Mouse (Mus musculus) spleen, postnatal 36 days (tissue): Measurements from ENCODE around the gene Prim2.

Experiments used
- DNase-seq, 2 experiments: peaks; one replicate each; pipeline ENCODE4 v3.0.0; 2022; ENCODE audit warnings: low spot score in 2 of 2, mixed read lengths in 1 of 2

Prim2 gene

GRCm38 (mm10) chr1:33541708-33542107 is 127.9 kb downstream of the Prim2 start:
- DNase-seq: no peak

- DNase-seq: no peak
Measured at GRCm38 (mm10) chr1:33537948-33538347, 131.6 kb downstream of the Prim2 start.

- no peak for DNase-seq
Measured at GRCm38 (mm10) chr1:33536272-33537004, 133.2 kb downstream of the Prim2 start.

- no peak for DNase-seq
Measured at GRCm38 (mm10) chr1:33535140-33535686, 134.4 kb downstream of the Prim2 start.

- DNase-seq: no peak
Measured at GRCm38 (mm10) chr1:33531860-33532259, 137.7 kb downstream of the Prim2 start.

GRCm38 (mm10) chr1:33531097-33531856 is 138.3 kb downstream of the Prim2 start:
- no peak for DNase-seq

- DNase-seq: no peak
Measured at GRCm38 (mm10) chr1:33530491-33530890, 139.1 kb downstream of the Prim2 start.

- no peak for DNase-seq
Measured at GRCm38 (mm10) chr1:33529543-33530232, 139.9 kb downstream of the Prim2 start.

- no peak for DNase-seq
Measured at GRCm38 (mm10) chr1:33527352-33527863, 142.2 kb downstream of the Prim2 start.

GRCm38 (mm10) chr1:33523223-33523622 is 146.4 kb downstream of the Prim2 start:
- no peak for DNase-seq

- DNase-seq: no peak
Measured at GRCm38 (mm10) chr1:33515124-33515523, 154.5 kb downstream of the Prim2 start.

GRCm38 (mm10) chr1:33511310-33511709 is 158.3 kb downstream of the Prim2 start:
- DNase-seq: no peak

- no peak for DNase-seq
Measured at GRCm38 (mm10) chr1:33504371-33504770, 165.2 kb downstream of the Prim2 start.

GRCm38 (mm10) chr1:33502890-33503289 is 166.7 kb downstream of the Prim2 start:
- no peak for DNase-seq

GRCm38 (mm10) chr1:33502298-33502697 is 167.3 kb downstream of the Prim2 start:
- no peak for DNase-seq

GRCm38 (mm10) chr1:33500111-33500510 is 169.5 kb downstream of the Prim2 start:
- DNase-seq: no peak

- DNase-seq: no peak
Measured at GRCm38 (mm10) chr1:33499603-33500002, 170.0 kb downstream of the Prim2 start.

- DNase-seq: no peak
Measured at GRCm38 (mm10) chr1:33496128-33496527, 173.5 kb downstream of the Prim2 start.

GRCm38 (mm10) chr1:33495586-33495985 is 174.0 kb downstream of the Prim2 start:
- DNase-seq: no peak

GRCm38 (mm10) chr1:33495203-33495553 is 174.4 kb downstream of the Prim2 start:
- DNase-seq: no peak

- no peak for DNase-seq
Measured at GRCm38 (mm10) chr1:33494524-33495202, 174.9 kb downstream of the Prim2 start.

GRCm38 (mm10) chr1:33490220-33490619 is 179.4 kb downstream of the Prim2 start:
- DNase-seq: no peak
